Mouse (Mus musculus) spleen, adult 2 months (tissue): Measurements from ENCODE around the gene Baat.

ENCODE experiments used
- CTCF ChIP-seq: fragments of 200-500 bp; IDR thresholded peaks from 2 replicates; pipeline ENCODE4 v1.5.1; 2011; ENCODE audit warnings: mild to moderate bottlenecking, inconsistent platforms; ENCODE audit not compliant: insufficient read depth, insufficient read length, insufficient replicate concordance; ENCODE audit errors: extremely low read depth
- POLR2A ChIP-seq: fragments of 200-500 bp; IDR thresholded peaks from 2 replicates; pipeline ENCODE4 v1.6.1; 2011; ENCODE audit warnings: low read depth, low read length, inconsistent platforms

GRCm38 (mm10) chr4:49480896-49481295, 25.5 kb downstream of the Baat start:
- no peak for TF ChIP-seq CTCF
- no peak for TF ChIP-seq POLR2A
